Mouse (Mus musculus) cerebellum, postnatal 10 days (tissue): ENCODE measurements at regions not wholly inside any gene's neighbourhood (a gene's known extent, or its start where the extent isn't known, plus 50 kb on each side); places are given as distances from the start of the nearest gene placed in this dataset.

Source experiments
- DNase-seq, 2 experiments: peaks; one replicate each; pipeline ENCODE4 v3.0.0; 2021; ENCODE audit warnings: mixed read lengths in 2 of 2

DNA sequence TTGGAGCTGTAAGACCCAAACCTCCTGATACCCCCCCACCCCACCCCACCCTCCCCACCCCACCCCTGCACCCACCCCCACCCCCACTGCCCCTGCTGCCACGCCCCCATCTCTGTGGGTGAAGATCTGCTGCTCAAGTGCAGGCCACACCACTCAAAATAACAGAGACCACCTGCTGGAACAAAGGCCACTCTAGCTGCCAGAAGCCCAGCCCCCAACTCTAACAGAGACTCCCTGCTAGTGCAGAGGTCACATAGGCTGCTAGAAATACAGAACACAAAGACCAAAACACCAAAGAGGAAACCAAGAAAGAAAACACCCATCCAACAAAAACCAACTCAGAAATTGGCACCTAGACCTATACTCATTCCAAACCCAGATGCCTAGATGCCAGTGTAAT, 58.9 kb downstream of the Olfr267 start:
- no peak for DNase-seq

DNA sequence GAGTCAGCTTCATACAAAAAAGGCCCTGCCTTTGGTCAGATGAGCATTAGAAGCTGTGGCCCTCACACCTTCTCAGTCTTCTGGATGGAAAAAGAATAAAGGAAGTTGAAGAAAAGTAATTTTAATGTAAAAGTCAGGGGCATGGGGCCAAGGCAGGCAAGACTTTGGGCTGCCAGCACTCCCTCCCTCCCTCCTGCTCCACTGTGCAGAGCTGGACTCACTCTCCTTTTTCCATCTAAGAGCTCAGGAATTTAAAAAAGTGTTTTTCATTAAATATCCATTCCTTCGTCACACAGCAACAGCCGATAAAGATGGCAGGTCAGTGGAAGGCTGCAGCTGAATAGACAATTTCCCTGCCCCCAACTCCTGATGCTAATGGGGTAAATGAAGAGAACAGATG, 61.1 kb downstream of the Olfr267 start:
- no peak for DNase-seq

DNA sequence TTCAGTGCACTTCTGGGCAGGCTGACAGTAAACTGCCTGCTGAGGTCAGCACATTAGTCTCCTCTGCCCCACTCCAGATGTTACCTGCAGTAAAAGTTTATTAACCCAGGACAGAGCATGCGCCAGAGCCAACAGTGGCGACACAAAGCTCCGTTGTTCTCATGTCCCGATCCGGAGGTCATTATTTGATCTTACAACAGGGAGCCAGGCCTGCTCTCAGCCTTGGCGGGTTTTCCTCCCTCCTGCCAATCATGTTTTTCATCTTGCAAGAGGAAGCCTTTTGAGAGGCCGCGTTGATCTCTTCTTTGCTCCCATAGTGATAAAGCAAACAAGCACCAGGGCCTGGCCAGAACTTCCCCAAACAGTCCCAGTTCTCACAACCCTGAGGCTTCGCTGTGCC, 64.7 kb downstream of the Olfr267 start:
- peak; percentile 13 to 36 for DNase-seq

DNA sequence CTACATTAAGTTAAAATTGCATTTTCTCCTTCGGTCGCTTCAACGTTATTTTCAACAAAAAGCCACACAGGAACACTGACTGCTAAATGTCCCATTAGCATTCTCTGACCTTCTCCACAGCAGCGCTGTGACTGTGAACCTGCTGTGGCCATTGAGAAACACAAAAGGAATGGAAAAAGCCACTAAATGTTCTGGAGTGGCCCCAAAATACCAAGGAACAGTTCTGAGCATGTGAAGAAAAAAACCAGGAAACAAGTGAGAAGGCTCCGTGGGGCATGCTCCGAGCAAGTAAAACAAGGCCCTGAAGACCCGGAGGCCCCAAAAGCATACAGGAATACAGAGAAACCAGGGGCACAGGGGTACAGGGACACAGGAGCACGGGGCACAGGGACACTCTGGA, 66.8 kb downstream of the Olfr267 start:
- no peak for DNase-seq

DNA sequence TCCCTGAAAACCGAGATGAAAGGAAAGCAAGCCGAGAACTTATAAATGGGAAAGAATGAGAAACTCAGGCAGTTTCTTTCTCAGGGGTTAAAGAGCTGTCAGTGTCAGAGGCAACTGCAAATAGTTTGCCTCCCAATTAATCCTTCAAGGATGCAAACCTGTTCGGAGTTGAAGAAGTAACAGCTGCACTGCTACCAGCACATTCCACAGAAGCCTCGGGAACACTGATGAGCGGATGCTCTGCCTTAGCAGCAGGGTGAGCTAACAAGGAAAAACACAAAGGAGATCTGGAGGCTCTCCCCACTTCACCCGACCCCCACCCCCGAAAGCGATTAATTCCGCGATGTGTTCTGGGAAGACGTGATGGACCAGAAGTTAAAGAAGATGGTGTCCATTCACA, 71.1 kb downstream of the Olfr267 start:
- DNase-seq = no peak

DNA sequence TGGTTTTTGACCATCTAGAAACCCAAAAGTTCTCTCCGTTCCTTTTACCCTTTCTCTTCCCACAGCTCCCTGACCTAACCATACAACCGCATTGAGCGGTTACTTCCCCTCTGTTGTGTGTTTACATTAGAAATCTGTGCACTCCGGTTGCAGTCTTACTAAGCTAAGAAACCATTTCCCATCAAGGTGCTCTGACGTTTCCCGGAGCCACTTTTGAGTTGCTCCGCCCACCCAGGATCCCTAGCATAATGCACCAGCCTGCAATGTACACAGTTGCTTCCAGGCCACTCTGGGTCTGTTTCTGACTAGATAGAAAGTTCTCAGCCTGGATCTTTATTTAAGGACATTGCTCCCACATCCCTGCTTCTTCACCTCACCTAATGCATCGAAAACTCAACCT, 71.7 kb downstream of the Olfr267 start:
- no peak for DNase-seq

DNA sequence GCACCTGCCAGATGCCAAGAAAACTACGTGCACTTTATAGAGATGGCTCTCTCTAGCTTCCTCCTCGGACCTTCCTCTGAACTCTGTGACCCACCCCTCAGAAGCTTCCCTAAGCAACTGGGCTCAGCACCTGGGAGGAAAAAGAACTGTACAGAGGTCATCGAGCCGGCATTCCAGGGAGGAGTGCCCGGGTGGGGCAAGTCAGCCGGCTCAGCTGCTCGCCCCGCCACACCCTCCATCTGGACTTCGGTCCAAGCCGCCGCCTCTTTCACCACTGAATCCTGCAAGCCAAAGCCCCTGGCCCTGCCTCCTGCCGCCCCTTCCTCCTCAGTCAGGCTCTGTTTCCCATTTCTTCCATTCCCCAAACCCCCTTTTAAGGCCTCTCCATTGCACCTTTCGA, 73.3 kb downstream of the Olfr267 start:
- no peak for DNase-seq

DNA sequence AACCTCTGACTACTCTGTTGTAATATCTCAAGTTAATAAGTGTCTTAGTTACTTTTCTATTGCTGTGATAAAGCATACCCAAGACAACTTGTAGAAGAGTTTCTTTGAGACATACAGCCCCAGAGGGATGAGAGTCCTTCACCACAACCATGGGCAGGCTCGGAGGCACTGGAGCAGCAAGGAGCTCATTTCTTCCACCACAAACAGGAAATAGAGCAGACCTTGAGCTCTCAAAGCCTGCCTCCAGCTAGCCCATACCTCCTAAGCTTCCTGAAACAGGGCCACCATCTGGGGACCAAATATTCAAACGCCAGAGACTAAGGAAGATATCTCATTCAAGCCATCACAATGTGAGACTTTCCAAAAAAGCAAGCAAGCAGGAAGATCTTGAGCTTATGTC, 74.6 kb downstream of the Olfr267 start:
- no peak for DNase-seq

DNA sequence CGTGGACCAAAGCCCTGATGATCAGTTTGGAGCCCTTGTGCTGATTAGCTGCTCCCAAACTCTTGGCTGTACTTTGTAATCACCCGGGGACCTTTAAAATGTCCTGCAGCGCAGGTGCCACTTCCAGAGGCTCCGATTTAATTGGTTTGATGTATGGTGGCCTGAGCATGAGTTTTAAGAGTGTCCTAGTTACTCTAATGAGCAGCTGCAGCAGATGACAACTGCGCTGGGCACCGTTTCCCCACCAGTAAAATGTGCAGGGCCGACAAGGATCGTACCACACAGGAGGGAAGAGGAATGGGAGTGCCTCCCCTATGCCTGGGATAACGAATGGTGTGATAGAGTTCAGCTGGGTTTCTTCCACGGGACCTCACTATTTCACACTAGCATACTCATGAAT, 75.3 kb downstream of the Olfr267 start:
- no peak for DNase-seq

DNA sequence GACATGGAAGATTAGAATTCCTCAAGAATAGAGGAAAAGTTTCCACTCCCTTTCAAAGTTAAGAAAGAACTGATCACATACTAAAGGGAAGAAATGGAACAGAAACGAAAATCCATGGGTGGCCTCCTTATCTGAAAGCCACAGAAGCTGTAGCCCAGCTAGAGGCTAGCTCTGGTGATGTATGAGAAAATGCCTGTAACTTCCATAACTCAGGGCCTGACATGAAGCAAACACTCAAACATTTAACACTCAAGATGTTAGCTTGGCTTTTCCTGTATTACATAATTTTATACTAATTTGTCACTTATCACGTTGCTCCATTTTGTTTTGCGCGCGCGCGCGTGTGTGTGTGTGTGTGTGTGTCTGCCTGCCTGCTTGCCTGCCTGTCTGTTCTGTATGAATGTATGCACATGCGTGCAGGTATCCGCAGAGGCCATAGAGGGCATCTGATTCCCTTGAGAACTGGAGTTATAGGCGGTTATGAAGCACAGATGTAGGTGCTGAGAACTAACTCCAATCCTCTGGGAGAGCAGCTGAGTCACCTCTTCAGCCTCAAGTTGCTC, 88.2 kb downstream of the Olfr267 start:
- DNase-seq = no peak

DNA sequence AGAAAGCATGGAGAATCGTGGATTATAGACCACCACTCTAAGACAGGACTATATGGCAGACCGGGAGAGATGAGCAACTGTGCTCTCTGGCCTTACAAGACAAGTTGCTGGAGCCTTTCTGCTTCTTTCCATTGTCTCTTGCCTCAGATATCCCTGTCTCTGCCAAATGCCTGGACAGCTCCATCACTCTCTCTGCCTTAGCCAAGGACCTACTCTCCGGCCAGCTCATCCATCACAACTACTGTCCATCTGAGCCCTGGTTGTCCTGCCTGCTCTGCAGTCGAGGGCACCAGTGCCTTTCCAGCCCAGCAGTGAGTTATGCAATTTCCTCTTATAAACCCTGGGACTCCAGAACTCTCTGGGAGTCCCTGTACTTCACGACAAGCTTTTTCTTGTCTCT, 88.7 kb downstream of the Olfr267 start:
- DNase-seq = no peak

DNA sequence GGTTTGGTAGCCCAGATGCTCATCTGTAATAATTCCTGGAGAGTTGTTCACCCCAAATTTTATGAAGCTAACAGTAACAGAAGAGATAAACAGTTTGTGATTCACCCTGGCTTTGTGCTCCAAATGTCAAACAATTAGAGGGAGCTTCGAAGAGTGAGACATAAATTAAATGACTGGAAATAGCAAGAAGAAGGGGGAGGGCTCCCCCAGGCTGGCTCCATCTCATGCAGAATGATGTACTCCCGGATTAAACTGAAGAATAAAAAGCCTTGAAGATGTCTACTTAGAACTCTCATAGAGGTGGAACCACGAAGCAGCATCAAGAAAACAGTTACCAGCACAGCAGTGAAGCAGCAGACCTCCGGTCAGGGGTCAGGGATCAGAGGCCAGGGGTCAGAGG, 90.8 kb downstream of the Olfr267 start:
- no peak for DNase-seq

DNA sequence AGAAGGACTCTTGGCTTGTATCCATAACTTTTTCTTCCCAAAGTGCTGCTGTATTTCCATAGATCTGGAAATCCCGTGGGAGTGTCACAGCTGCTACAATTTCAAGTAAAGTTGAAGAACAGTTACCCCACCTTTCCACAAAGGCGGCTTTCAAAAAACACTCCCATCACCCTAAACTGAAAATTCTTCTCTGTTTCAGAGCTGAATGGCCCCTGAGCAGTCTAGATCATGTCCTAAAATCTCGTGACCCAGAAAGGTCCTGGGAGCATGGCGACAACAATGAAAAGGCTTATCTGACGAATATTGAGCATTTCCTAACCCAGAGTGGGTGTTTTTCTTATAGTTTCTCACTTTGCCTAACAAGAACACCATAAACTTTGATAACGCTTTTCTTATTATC, 92.2 kb downstream of the Olfr267 start:
- DNase-seq = no peak

DNA sequence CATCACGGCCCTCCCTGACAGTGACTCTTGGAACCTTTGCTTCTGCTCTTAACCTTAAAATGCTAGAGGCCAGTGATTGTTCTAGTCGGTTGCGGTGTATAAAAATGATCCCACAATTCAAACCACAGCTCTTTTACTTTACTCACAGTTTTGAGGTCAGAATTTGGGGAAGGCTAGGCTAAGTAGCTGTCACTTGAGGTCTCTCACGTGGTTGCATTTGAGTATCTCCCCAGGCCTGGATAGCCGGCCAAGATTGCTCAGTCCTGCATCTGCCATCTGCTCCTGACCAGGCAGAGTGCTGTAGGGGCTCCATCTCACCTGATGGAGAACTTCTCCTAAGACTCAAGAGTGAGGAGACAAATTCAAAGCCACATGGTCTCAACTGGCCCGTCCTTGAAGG, 94.5 kb downstream of the Olfr267 start:
- peak in 1 of 2 experiments; percentile 15 for DNase-seq

DNA sequence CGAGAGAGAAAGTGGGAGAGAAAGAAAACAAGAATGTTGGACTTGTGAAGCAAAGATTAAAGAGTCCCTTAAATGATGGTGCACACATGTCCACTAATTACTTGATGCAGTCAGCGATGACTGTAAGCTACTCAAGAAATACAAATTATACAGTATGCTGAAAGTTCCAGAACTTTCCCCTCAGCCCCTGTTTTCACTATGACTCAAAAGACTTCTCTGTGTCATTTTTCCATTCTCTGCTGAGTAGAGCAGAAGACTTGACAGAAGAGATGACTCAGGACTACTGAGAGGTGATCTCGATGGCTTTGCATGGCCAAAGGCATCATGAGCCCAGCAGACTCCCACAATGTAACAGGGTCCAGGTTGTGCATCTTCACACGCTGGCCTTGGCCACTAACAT, 105.6 kb downstream of the Olfr267 start:
- DNase-seq = no peak

DNA sequence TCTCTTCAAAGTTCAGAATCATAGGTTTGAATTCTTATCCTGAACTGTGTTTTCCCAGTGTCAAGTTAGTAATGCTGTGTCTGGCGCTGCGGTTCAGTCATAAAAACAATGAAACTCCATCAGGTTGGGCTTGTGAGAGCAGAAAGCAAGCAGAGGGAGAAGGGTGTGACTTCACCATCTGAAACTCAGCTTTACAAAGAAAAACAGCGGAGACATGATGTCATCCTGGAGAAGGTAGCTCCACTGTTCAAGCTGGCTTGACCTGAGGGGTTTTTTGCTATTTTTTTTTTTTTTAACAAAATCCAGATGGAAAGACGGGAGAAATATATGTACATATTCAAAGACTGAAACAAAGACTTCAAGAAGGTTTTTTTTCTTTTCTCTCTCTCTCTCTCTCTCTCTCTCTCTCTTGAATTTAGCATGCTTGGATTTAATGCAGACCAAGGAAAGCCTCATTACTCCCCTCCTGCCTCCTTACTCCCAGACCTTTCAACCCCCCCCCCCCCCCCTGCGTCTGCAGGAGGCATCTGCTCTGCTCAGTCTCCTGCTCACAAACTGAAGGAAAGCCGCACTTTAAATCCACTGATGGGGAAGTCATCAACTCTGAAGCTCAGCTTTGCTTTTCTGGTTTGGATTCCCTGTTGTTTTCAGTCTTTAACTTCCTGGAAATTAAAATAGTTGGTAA, 109.7 kb downstream of the Olfr267 start:
- no peak for DNase-seq

DNA sequence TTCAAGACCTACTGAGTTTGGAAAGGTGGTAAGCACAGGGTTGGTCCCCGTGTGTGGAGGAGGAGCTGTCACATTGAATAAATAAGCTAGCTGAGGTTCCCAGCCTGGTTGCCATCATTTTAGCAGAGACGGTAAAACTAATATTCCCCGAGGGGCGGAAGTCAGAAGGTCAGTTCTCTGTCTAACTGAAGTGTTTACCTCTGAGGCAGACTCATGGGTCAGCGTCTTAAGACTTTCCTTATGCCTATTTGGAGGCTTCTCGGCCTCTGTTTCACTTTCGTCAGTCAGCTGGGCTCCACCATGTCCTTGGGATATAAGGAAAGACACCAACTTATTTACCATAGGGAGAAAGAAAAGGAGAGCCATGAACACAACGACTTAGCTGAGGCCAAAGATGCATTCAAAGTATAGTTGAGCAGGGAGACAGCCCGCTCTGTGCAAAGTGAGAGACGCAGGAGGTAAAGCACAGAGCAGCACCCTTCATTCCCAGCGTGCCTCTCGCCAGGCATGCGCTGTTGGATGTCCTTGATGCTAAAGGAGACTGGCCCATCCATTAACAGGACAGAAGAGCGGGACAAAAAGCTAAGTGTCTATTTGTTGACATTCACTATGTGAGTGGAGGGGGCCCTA, 116.0 kb downstream of the Olfr267 start:
- no peak for DNase-seq

DNA sequence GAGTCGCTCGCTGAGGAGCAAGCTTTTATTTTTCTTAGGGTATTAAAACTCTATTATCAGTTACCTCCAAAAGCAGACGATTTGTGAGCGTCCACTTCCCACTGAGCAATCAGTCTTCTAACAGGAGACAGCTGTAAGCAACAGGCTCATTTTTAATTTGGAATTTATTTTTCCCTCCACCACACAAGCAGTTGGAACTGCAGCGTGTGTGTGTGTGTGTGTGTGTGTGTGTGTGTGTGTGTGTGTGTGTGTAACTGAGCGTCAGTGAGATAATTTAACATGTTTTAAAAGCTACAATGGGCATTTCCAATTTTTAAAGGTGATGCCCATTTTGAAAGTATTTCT, 116.6 kb downstream of the Olfr267 start:
- DNase-seq = peak; percentile 8 to 12

DNA sequence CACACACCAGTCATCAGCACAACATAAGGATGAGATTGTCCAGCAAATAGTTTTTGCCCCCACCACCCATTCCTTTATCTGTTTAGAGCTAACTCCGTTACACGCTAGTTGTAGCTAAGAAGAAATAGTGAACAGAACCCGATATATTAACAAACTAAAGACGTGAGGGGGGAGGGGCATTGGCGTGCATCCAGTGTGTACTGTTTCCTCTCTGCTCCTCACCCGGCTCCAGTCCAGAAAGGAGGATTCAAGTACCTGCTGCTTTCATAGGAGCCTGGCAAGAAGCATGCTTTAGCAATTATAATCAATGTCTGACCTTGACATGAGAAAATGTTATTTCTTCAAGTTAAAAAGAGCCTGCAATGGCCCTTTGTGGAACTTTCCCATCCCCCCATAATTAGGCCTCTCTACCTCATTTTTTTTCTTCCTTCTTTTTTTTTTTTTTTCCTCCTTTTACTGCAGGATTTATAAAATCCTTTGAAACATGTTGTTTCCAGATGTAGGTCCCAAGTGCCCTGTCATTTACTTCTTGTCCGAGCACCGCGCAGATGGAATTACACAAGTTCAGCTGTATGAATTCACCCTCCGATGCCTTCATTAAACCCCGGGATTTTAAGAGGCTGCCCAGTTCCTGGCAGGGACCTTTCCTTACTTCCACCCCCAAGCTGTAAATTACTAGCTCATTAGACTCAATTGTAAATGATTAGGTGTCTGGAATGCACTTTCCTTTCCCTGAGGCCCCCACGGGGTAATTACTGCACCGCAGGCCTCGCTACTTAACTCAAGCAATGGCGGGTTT, 116.6 kb upstream of the Lpar1 start:
- DNase-seq = peak; percentile 52 to 62

DNA sequence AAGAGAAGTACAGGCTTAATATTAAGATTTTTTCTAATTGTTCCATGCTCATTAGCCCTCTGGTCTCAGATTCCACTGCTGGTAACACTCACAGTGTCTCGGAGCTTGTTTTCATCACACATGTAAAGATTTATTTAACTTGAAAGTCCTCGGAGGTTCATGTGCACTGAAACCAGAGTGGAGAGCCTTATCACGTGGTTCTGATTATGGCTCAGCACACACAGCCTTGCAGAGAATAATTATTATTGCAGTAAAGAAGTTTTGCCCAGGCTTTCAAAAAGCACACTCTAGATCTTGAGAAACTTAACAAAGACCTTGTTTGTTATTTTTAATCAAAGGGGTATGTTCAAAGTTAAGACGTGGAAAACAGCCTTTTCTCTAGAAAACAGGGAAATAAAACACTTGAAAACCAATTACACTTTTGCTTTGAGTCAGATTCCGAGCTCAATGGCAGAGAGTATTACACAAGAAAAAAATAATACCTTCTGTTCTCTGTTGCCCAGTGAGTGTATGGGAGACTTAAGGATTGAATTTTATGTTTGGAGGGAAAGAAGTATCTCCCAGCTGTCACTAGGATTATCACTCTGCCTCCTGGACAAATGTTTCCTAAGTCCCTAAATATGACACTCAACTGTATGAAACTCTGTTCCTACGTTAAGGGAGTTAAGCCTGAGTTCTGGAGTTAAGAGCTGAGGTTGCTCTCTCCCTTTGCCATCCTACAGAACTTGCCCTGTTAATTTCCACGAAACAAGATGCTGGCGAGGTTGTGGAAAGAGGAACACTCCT, 114.9 kb upstream of the Lpar1 start:
- DNase-seq = no peak

DNA sequence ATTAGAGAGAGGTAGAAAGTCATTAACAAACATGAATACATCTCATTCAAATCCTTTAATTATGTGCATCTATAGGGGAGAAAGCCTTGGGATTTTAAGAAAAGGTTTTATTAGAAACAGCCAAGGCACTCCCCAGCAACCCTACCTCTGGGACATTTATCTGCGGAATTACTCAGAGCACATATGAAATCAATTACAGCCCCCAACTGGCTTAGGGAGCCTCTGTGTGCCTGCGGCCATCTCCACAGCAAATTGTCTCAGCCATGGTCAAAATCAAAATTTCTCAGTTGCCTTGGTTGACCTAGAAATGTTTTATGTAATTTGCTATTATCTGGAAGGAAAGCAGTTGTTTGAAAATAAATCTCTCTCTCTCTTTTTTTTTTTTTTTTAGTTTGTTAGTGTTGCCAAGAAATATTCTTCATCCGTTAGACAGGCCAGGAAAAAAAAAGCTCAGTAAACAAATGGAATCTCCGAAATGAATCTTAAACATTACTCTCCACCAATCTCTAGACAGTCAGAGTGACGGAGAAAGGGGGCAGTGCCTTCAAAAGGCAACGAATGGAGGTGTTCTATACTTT, 110.0 kb upstream of the Lpar1 start:
- no peak for DNase-seq

DNA sequence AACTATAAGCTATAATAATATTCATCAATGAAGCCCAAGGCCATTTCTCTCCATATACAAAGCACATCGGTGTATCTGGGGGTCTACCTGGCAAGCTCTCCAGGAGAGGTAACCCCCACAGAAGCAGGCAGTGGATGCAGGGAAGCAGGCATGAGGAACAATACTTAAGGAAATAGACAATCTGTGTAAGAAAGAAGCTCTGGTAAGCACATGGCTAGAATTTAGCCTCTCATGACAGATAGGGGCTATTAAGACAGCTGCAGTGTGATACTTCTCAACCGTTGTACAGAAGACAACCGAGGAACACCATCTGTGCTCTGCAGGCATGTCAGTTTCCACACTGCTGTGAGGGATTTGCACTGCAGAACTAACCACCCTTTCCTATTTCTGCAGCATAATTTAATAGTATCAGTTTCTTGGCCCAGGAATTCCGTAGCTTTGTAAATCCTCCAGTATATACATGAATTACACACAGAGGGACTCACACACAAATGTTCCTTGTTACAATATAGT, 108.1 kb upstream of the Lpar1 start:
- DNase-seq = no peak

DNA sequence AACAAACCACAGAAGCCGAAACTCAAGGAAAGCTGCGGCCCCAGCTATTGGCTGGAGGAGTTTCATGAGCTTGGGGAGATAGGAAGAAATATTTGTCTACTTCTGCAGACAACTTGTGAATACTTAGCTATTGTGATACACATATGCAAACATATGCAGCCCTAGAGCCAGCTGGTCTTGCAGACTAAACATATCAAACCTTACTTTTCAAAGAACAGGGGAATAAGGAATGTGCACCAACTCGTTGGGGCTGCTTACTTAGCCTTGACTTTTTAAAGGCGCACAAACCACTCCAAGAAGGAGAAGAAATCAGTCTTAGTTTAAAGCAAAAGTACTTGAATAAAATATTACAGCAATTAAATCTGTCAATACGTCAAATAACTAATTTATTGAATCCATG, 106.8 kb upstream of the Lpar1 start:
- DNase-seq = no peak
